In the genomic region with DNA sequence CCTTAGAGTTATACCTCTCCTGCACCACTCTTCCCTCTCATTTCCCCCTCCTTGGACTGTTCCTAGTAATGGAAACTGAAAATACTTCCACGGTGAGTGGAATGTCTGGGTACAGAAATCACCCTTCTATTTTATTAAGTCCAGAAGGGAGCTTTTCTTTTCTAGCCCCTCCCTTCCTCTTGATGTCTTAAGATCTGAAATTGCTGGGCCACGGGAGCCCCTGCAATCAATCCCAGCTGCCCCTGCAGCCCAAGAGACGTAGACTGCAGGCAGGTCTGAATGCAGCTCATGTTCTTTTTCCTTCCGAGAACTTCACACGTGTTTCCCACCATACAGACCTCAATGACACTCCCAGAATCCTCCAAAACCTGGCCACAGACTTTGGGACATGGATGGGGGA, we compare ENCODE assay signal across 23 mouse cellular contexts. TPM values are rescaled to one million over a fixed set of nuclear protein-coding genes. Genes with fewer than 3 reads are reported as not detected.
"Had no signal": no experiment of that assay in that cellular context is flagged by ENCODE, and none has a peak within 500 bp of the region (broad histone marks: within the 10 kb centered on the region; RNA-seq: fewer than 3 reads in every experiment).

No protein-coding gene starts in this region.

- H3K27ac ChIP-seq: midbrain, embryonic 12.5 days; midbrain, embryonic 15.5 days; neural tube, embryonic 12.5 days had no signal

- H3K9me3 ChIP-seq: midbrain, embryonic 12.5 days; midbrain, embryonic 15.5 days; neural tube, embryonic 12.5 days had no signal

- H3K4me3 ChIP-seq: midbrain, embryonic 12.5 days; midbrain, embryonic 15.5 days; neural tube, embryonic 12.5 days had no signal

- H3K4me2 ChIP-seq: lung, embryonic 14.5 days; midbrain, embryonic 12.5 days; midbrain, embryonic 15.5 days; neural tube, embryonic 12.5 days had no signal

- H3K4me1 ChIP-seq: midbrain, embryonic 12.5 days; midbrain, embryonic 15.5 days; neural tube, embryonic 12.5 days had no signal

- H3K9ac ChIP-seq: lung, embryonic 14.5 days; midbrain, embryonic 12.5 days; midbrain, embryonic 15.5 days; neural tube, embryonic 12.5 days had no signal

- DNase-seq: lung, adult 18-20 months; lung, embryonic 14.5 days; lung, postnatal 10 days; lung, postnatal 4 days; retina, postnatal 1 day; right cerebral cortex, adult 18-20 months; right cerebral cortex, postnatal 25 days; right cerebral cortex, postnatal 4 days; spleen, adult 18-20 months; thymus, adult 18-20 months; thymus, postnatal 14 days; thymus, postnatal 36 days had no signal

- H3K27me3 ChIP-seq: midbrain, embryonic 12.5 days; midbrain, embryonic 15.5 days; neural tube, embryonic 12.5 days had no signal

- ATAC-seq: midbrain, embryonic 15.5 days had no signal

- H3K36me3 ChIP-seq: midbrain, embryonic 12.5 days; midbrain, embryonic 15.5 days; neural tube, embryonic 12.5 days had no signal

RNA-seq across cellular contexts. Expression of a gene that starts 32.3 kb away (rescaled TPM):
- polyA plus RNA-seq: liver, embryonic 16.5 days; thymus, postnatal 0 days had no signal

RNA-seq across cellular contexts. Expression of a gene that starts 37.8 kb away (rescaled TPM):
- polyA plus RNA-seq: liver, embryonic 16.5 days; lung, embryonic 14.5 days; lung, embryonic 16.5 days; midbrain, embryonic 12.5 days; midbrain, embryonic 15.5 days; midbrain, postnatal 0 days; neural tube, embryonic 12.5 days; neural tube, embryonic 14.5 days; small intestine, adult 2 months; stomach, embryonic 14.5 days; stomach, embryonic 16.5 days; thymus, postnatal 0 days had no signal

RNA-seq across cellular contexts. Expression of a gene that starts 57.0 kb away (rescaled TPM):
- polyA plus RNA-seq: midbrain, embryonic 12.5 days; midbrain, embryonic 15.5 days; neural tube, embryonic 14.5 days had no signal
